Mouse (Mus musculus) liver, embryonic 16.5 days (tissue): Measurements from ENCODE around the gene Slx1b. TPM values are rescaled to one million over a fixed set of nuclear protein-coding genes. Genes with fewer than 3 reads are reported as not detected.
A peak's percentile ranks its signal among the peaks of the same experiment; 100 is the strongest.

Source experiments
- ATAC-seq: fragments of 200-750 bp; cut with Nextera tagmentation; 2 replicates; pipeline ENCODE4 v1.8.0; 2017; ENCODE audit warnings: low read depth, mild to moderate bottlenecking, moderate number of reproducible peaks, moderate library complexity
- H3K27ac ChIP-seq: fragments of 300-500 bp; sonication (generic); 2 replicates; pipeline ENCODE4 v1.5.1; 2014; ENCODE audit warnings: mild to moderate bottlenecking, low read length
- H3K27me3 ChIP-seq: fragments of 300-500 bp; sonication (generic); 2 replicates; pipeline ENCODE4 v1.6.1; 2014; ENCODE audit warnings: low read depth, low read length, mixed read lengths; ENCODE audit not compliant: control insufficient read depth, insufficient read depth
- H3K36me3 ChIP-seq: fragments of 300-500 bp; sonication (generic); 2 replicates; pipeline ENCODE4 v1.6.1; 2014; ENCODE audit warnings: mild to moderate bottlenecking; ENCODE audit not compliant: control insufficient read depth, insufficient read depth
- H3K4me1 ChIP-seq: fragments of 300-500 bp; sonication (generic); 2 replicates; pipeline ENCODE4 v1.6.1; 2014; ENCODE audit warnings: low read depth, low read length, mixed read lengths; ENCODE audit not compliant: control insufficient read depth
- H3K4me2 ChIP-seq: fragments of 300-500 bp; sonication (generic); 2 replicates; pipeline ENCODE4 v1.6.1; 2014; ENCODE audit warnings: low read depth, low read length, mixed read lengths
- H3K4me3 ChIP-seq: fragments of 300-500 bp; sonication (generic); 2 replicates; pipeline ENCODE4 v1.5.1; 2014; ENCODE audit warnings: low read depth, mild to moderate bottlenecking, low read length
- H3K9ac ChIP-seq: fragments of 300-500 bp; sonication (generic); 2 replicates; pipeline ENCODE4 v1.6.1; 2014; ENCODE audit warnings: low read depth, low read length
- H3K9me3 ChIP-seq: fragments of 300-500 bp; sonication (generic); replicated peaks from 2 replicates; pipeline ENCODE4 v1.6.1; 2016; ENCODE audit warnings: low read length; ENCODE audit not compliant: control insufficient read depth
- whole genome bisulfite sequencing: fragments of 180-500 bp; shearing (Covaris S2); extraction: QIAGEN DNeasy Blood & Tissue Kit; methylation state at CpG from one replicate; pipeline ENCODE4 v1.1.7; 2014; ENCODE audit not compliant: insufficient replicate concordance; 5-methylcytosine and 5-hydroxymethylcytosine counted together
- polyA plus RNA-seq: library from polyadenylated mRNA; unstranded; fragments of >200 nt; fragmentation: Nextera tagmentation; extraction: Ambion mirVana; gene quantifications from 2 replicates; pipeline ENCODE4 v1.2.1, GENCODE M21; 2015

The Slx1b gene
- polyA plus RNA-seq, 1 experiment from 2014 or later = 2.4 TPM

DNA sequence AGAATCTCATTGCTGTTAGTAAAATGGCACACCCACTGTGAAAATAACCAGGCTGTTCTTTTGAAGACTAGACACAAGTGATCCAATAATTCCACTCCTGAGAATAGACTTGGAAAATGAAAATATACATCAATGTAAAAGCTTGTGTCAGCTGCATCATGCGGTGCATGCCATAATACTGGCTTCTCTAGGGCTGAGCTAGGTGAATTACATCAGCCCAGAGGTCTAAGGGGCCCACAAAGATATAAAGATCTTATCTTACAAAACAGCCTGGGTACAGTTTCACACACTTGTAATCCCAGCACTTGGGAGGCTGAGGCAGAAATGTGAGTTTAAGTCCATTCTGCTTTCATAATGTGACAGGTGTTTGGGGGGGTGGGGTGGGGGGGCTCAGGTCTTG lies 38.1 kb downstream of the Slx1b start:
- Histone ChIP-seq H3K9me3 (no peaks in the 10 kb centered on the region), H3K27ac (no peak overlapping the region), H3K4me2 (no peak overlapping the region), H3K4me1 (peaks cover 10% of the 10 kb centered on the region), H3K4me3 (no peak overlapping the region), H3K27me3 (no peaks in the 10 kb centered on the region), H3K36me3 (no peaks in the 10 kb centered on the region), H3K9ac (no peak overlapping the region)
- ATAC-seq = no peak
- WGBS = 82% methylated on average over 1 of the region's 1 CpGs

DNA sequence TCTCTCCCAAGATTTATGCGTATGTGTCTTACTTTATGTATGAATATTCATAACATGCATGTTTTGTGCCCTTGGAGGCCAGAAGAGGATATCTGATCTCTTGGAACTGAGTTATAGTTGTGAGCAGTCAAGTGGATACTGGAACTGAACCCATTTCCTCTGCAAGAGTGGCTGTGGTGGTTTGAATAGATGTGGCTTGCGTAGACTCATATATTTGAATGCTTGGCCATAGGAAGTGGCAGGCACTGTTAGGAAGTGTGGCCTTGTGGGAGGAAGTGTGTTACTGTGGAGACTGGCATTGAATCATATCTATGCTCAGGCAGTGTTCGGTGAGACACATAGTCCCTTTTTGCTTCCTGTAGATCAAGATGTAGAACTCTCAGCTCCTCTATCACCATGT lies 39.9 kb downstream of the Slx1b start:
- ATAC-seq = 0 out of 2 replicates have a peak, but pooled peaks have one; percentile 19
- Histone ChIP-seq H3K27ac (peak overlapping the region; percentile 48; the same call in 1 of the 2 replicates), H3K36me3 (no peaks in the 10 kb centered on the region), H3K4me2 (no peak overlapping the region), H3K4me3 (no peak overlapping the region), H3K9me3 (no peaks in the 10 kb centered on the region), H3K9ac (no peak overlapping the region), H3K27me3 (no peaks in the 10 kb centered on the region), H3K4me1 (peaks cover 20% of the 10 kb centered on the region)
- WGBS = 46% methylated on average over 3 of the region's 3 CpGs

DNA sequence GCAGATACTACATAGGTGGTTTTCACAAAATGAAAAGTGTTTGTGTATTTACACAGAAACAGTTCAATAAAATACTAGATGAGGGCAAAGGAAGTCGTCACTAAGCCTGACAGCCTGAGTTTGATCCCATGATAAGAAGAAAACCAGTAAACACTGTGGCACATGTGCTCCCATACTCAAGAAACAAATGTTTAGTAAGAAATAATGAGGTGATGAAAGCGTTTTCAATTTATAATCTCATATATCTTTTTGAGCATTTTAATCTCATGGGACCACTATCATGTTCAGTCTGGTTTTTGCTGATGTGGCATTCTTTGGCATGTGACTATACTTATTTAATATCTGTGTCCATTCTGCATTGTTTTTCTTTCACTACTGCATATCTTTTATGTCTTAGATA lies 41.6 kb downstream of the Slx1b start:
- Histone ChIP-seq H3K27me3 (no peaks in the 10 kb centered on the region), H3K27ac (no peak overlapping the region), H3K9me3 (no peaks in the 10 kb centered on the region), H3K36me3 (no peaks in the 10 kb centered on the region), H3K4me2 (no peak overlapping the region), H3K4me1 (peaks cover 30% of the 10 kb centered on the region), H3K4me3 (no peak overlapping the region), H3K9ac (no peak overlapping the region)
- WGBS = 57% methylated on average over 2 of the region's 2 CpGs
- ATAC-seq = no peak

DNA sequence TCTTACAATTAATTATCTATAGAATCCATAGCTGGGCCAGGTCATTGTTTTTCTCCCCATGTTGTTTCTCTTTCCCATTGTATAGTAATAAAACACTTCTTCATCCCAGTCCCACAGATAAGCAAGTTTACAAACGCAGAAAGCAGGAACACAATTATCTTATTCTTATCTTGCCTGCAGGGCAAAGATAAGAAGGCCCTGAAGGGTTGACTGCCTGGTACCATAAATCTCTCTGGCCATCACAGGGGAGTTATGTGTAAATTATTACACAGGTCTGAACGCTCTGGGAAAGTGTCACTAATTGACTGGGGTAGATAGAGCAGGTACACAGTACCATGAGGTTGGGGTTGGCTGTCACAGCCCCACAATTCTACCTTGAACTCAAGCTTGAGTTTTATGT lies 44.7 kb downstream of the Slx1b start:
- H3K9ac ChIP-seq = no peak overlapping the region

DNA sequence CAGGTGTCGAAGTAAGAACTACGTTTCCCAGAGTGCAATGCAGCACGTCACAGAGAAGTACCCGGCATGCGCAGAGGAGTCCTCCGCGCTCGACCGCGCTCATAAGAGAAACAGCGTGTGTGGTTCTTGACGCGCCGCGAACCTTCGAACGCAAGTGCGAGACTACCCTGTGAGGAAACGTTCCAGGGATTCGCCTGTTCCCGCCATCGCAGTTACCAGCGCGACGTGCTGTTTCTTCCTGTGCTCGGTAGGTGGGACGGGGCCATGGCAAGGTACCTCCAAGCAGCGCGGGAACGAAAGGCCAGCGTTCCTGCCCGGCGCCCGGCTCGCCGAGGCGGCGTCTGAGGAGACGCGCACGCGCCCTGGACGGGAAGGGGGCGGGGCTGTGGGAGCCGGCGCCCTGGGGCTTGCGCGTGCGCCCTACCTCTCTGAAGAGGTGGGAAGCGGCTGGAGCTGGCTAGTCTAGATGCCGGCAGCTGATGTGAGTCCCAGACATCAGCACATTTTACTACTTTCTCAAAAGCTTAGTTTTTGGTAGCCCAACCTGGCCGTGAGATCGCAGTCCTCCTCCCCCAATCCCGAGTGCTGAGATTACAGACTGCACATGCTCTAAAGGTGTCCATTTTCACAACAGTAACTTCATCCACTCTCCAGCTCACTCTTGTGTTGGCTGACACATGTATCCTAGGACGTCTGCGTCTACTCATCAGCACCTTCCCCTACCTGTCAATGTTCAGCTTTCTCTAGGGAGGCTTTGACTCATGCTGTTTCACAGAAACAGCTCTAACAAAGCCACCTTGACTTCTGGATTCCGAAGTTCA lies 46.1 kb downstream of the Slx1b start, which contains the start of gene Sgf29:
Sgf29 (plus strand) TSS at position 79 of the 821 bp plus-strand sequence.
- H3K4me1 ChIP-seq = peaks cover 25% of the 10 kb centered on the region
- peak within 1 kb of the TSS; percentile 90 for H3K4me2 ChIP-seq
- peak within 1 kb of the TSS; percentile 81 for H3K4me3 ChIP-seq
- H3K9ac ChIP-seq = peak within 1 kb of the TSS; percentile 83
- no peaks in the 10 kb centered on the region for H3K9me3 ChIP-seq
- ATAC-seq = peak; percentile 97
- H3K27ac ChIP-seq = peak within 1 kb of the TSS; percentile 98
- H3K27me3 ChIP-seq = no peaks in the 10 kb centered on the region
- WGBS = under 1% methylated on average over 54 of the region's 57 CpGs
- H3K36me3 ChIP-seq = no peaks in the 10 kb centered on the region

More for the DNA sequence above, 44.7 kb downstream of the Slx1b start:
- H3K27me3 ChIP-seq = no peaks in the 10 kb centered on the region
- H3K4me3 ChIP-seq = no peak overlapping the region
- peaks cover 29% of the 10 kb centered on the region for H3K4me1 ChIP-seq
- WGBS = 13% methylated on average over 2 of the region's 2 CpGs
- peak overlapping the region; percentile 90 for H3K4me2 ChIP-seq
- H3K9me3 ChIP-seq = no peaks in the 10 kb centered on the region
- no peaks in the 10 kb centered on the region for H3K36me3 ChIP-seq
- peak; percentile 15 for ATAC-seq
- H3K27ac ChIP-seq = peak overlapping the region; percentile 12; the same call in 1 of the 2 replicates

DNA sequence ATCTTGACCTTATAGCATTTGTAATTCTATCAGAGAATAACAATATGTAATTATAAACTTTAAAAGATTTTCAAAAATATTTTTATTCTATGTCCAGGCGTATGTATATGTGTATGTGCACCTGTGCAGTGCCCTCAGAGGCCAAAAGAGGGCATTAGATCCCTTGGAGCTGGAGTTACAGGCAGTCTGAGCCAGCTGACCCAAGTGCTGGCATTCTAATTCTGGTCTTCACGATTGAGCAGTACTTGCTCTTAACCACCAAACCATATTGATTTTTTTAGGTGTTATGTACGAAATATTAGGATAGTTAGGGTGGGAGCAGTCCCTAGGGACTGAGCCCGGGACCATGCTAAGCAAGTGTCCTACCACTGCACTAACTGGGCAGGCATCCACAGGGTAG lies 47.1 kb downstream of the Slx1b start:
- ATAC-seq = no peak
- Histone ChIP-seq H3K9me3 (no peaks in the 10 kb centered on the region), H3K36me3 (no peaks in the 10 kb centered on the region), H3K4me2 (peak overlapping the region; percentile 90), H3K27me3 (no peaks in the 10 kb centered on the region), H3K4me3 (peak overlapping the region; percentile 81), H3K4me1 (peaks cover 25% of the 10 kb centered on the region), H3K27ac (no peak overlapping the region), H3K9ac (no peak overlapping the region)
- WGBS = 66% methylated on average over 4 of the region's 4 CpGs

DNA sequence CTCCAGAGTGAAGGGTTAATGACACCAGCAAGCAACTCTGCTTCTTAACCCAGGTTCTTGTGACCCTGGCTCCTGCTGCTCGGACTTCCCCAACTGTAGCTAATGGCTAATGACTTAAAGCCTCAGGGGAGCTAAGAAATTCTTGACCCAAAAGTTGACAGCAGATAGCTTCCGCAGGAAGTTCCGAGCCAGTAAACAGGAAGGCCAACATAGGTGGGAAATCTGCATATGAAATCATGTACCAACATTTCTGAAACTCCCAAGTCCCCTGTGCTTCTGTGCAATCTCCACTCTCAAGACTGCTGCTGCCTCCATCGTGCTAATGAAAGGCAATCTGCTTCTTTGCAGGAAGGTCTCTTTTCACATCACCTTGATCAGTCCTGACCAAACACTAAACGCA lies 49.9 kb downstream of the Slx1b start:
- H3K4me1 ChIP-seq = peaks cover 16% of the 10 kb centered on the region
- H3K36me3 ChIP-seq = no peaks in the 10 kb centered on the region
- H3K27me3 ChIP-seq = no peaks in the 10 kb centered on the region
- H3K9me3 ChIP-seq = no peaks in the 10 kb centered on the region
- ATAC-seq = no peak
- no peak overlapping the region for H3K4me2 ChIP-seq
- no peak overlapping the region for H3K27ac ChIP-seq
- no peak overlapping the region for H3K4me3 ChIP-seq
- H3K9ac ChIP-seq = no peak overlapping the region
- WGBS = 51% methylated on average over 5 of the region's 5 CpGs

DNA sequence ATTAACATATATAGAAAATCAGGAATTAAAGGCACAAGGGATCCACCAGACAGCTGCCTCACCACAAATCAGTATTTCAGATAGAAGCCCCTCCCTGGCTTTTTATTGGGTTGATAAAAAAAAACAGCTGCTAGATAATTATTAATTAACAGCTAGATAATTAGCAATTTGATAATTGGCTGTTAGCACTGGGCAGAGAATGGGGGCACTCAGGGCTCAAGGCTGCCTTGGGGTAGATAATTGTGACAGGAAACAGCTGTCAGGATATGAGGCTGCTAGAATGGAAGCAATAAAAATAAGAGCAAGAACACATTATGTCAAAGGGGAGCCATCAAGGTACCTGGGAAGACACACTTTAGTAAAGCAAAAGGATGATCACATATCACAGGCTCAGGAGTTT lies 50.7 kb downstream of the Slx1b start:
- Histone ChIP-seq H3K27ac (no peak overlapping the region), H3K9me3 (no peaks in the 10 kb centered on the region), H3K4me3 (no peak overlapping the region), H3K9ac (no peak overlapping the region), H3K27me3 (no peaks in the 10 kb centered on the region), H3K4me1 (peaks cover 11% of the 10 kb centered on the region), H3K4me2 (no peak overlapping the region), H3K36me3 (no peaks in the 10 kb centered on the region)
- no peak for ATAC-seq

DNA sequence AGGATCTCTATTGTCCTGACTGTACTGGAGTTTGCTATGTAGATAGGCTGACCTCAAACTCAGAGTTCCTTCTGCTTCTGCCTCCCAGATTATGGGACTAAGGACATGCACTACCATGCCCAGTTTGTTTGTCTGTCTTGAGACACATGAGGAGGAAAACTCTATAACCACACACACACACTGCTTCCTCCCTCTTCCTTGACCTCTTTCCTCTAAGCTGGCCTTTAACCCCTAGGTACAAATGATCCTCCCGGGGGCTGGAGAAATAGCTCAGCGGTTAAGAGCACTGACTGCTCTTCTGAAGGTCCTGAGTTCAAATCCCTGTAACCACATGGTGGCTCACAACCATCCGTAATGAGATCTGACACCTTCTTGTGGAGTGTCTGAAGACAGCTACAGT lies 51.2 kb downstream of the Slx1b start:
- no peak overlapping the region for H3K4me2 ChIP-seq
- no peaks in the 10 kb centered on the region for H3K27me3 ChIP-seq
- H3K9ac ChIP-seq = no peak overlapping the region
- no peaks in the 10 kb centered on the region for H3K36me3 ChIP-seq
- ATAC-seq = no peak
- no peak overlapping the region for H3K4me3 ChIP-seq
- 51% methylated on average over 3 of the region's 3 CpGs for WGBS
- H3K9me3 ChIP-seq = no peaks in the 10 kb centered on the region
- peaks cover 7% of the 10 kb centered on the region for H3K4me1 ChIP-seq
- H3K27ac ChIP-seq = no peak overlapping the region
